Comparison of ENCODE assay signal across 16 mouse cellular contexts in genomic region chr15:95272167-95272566, GRCm38 (mm10).
DNase-seq lines count a peak whose midpoint lies in the region; ATAC-seq and TF ChIP-seq lines count a peak whose summit lies in the region.
"Had no signal": no experiment of that assay in that cellular context is flagged by ENCODE, and none has a peak within 500 bp of the region (broad histone marks: within the 10 kb centered on the region; RNA-seq: fewer than 3 reads in every experiment).

No protein-coding gene starts in this region.

- no peak overlapping the region for H3K9ac ChIP-seq in forebrain, postnatal 0 days
- no peak overlapping the region for H3K9ac ChIP-seq in forebrain, embryonic 11.5 days (ENCODE audit: low read length)
- no peak overlapping the region for H3K9ac ChIP-seq in kidney, embryonic 14.5 days (ENCODE audit: low read depth, low read length)
- H3K9ac ChIP-seq: forebrain, embryonic 13.5 days; hindbrain, embryonic 15.5 days; liver, embryonic 14.5 days; midbrain, embryonic 12.5 days had no signal

- H3K4me3 ChIP-seq in forebrain, postnatal 0 days (ENCODE audit: low read depth, low read length): no peak overlapping the region
- no peak overlapping the region for H3K4me3 ChIP-seq in forebrain, embryonic 11.5 days (ENCODE audit: low read depth, low read length)
- H3K4me3 ChIP-seq in kidney, embryonic 14.5 days (ENCODE audit: low read length): no peak overlapping the region
- H3K4me3 ChIP-seq: forebrain, embryonic 13.5 days; hindbrain, embryonic 15.5 days; midbrain, embryonic 12.5 days had no signal

- H3K4me1 ChIP-seq in forebrain, postnatal 0 days (ENCODE audit: insufficient read depth): no peaks in the 10 kb centered on the region
- H3K4me1 ChIP-seq in forebrain, embryonic 11.5 days (replicated peaks; ENCODE audit: control insufficient read depth, insufficient read depth, low read length): no peaks in the 10 kb centered on the region
- no peaks in the 10 kb centered on the region for H3K4me1 ChIP-seq in kidney, embryonic 14.5 days (ENCODE audit: control insufficient read depth, insufficient read depth, low read length)
- H3K4me1 ChIP-seq: forebrain, embryonic 13.5 days; hindbrain, embryonic 15.5 days; midbrain, embryonic 12.5 days had no signal

- no peaks in the 10 kb centered on the region for H3K27me3 ChIP-seq in forebrain, postnatal 0 days (ENCODE audit: insufficient read depth, low read length)
- H3K27me3 ChIP-seq in forebrain, embryonic 11.5 days (ENCODE audit: control insufficient read depth, insufficient read depth, low read length): no peaks in the 10 kb centered on the region
- no peaks in the 10 kb centered on the region for H3K27me3 ChIP-seq in kidney, embryonic 14.5 days (ENCODE audit: control insufficient read depth, insufficient read depth, low read length)
- H3K27me3 ChIP-seq: forebrain, embryonic 13.5 days; hindbrain, embryonic 15.5 days; midbrain, embryonic 12.5 days had no signal

- WGBS in forebrain, postnatal 0 days: 92% methylated on average over 3 of the region's 3 CpGs
- WGBS in forebrain, embryonic 11.5 days: 93% methylated on average over 3 of the region's 3 CpGs
- 86% methylated on average over 3 of the region's 3 CpGs for WGBS in kidney, embryonic 14.5 days

- H3K27ac ChIP-seq in forebrain, postnatal 0 days (ENCODE audit: low read depth, low read length): no peak overlapping the region
- no peak overlapping the region for H3K27ac ChIP-seq in forebrain, embryonic 11.5 days (ENCODE audit: low read depth, low read length)
- no peak overlapping the region for H3K27ac ChIP-seq in kidney, embryonic 14.5 days (ENCODE audit: low read depth, low read length)
- H3K27ac ChIP-seq: forebrain, embryonic 13.5 days; hindbrain, embryonic 15.5 days; liver, embryonic 14.5 days; midbrain, embryonic 12.5 days had no signal

- no peak for DNase-seq in forebrain, postnatal 0 days
- no peak for DNase-seq in forebrain, embryonic 11.5 days (ENCODE audit: low spot score)
- DNase-seq in kidney, postnatal 10 days: peak; percentile 44
- DNase-seq in retina, adult 2 months (ENCODE audit: low read depth, low spot score): peak; percentile 4
- no peak for DNase-seq in retina, postnatal 1 day
- DNase-seq in urinary bladder, adult 18-20 months (ENCODE audit: low spot score in 2 of 2): no peak
- DNase-seq: cerebellum, adult 11-12 months; embryo, embryonic 11 days; heart, postnatal 14 days; lung, postnatal 4 days; right cerebral cortex, postnatal 25 days had no signal

- TF ChIP-seq CTCF in forebrain, postnatal 0 days (IDR thresholded peaks at IDR 0.05; ENCODE audit: low read depth): peak; percentile 40

- H3K4me2 ChIP-seq in forebrain, postnatal 0 days (ENCODE audit: low read depth): no peak overlapping the region
- no peak overlapping the region for H3K4me2 ChIP-seq in forebrain, embryonic 11.5 days (ENCODE audit: low read depth, low read length, severe bottlenecking)
- H3K4me2 ChIP-seq in kidney, embryonic 14.5 days (replicated peaks; ENCODE audit: low read depth, low read length): no peak overlapping the region
- H3K4me2 ChIP-seq: forebrain, embryonic 13.5 days; hindbrain, embryonic 15.5 days; midbrain, embryonic 12.5 days had no signal

- no peak for ATAC-seq in forebrain, postnatal 0 days
- no peak for ATAC-seq in forebrain, embryonic 11.5 days (replicated peaks; ENCODE audit: low FRiP score)
- no peak for ATAC-seq in kidney, embryonic 14.5 days (ENCODE audit: low FRiP score, low TSS enrichment)
- ATAC-seq: forebrain, embryonic 13.5 days had no signal

- no peaks in the 10 kb centered on the region for H3K9me3 ChIP-seq in forebrain, postnatal 0 days (ENCODE audit: low read length)
- no peaks in the 10 kb centered on the region for H3K9me3 ChIP-seq in forebrain, embryonic 11.5 days (ENCODE audit: control insufficient read depth, low read length)
- H3K9me3 ChIP-seq in kidney, embryonic 14.5 days (ENCODE audit: control insufficient read depth, low read length): no peaks in the 10 kb centered on the region
- H3K9me3 ChIP-seq: forebrain, embryonic 13.5 days; hindbrain, embryonic 15.5 days; midbrain, embryonic 12.5 days had no signal

- no peaks in the 10 kb centered on the region for H3K36me3 ChIP-seq in forebrain, postnatal 0 days (ENCODE audit: insufficient read depth)
- H3K36me3 ChIP-seq in forebrain, embryonic 11.5 days (ENCODE audit: control insufficient read depth, insufficient read depth, low read length): no peaks in the 10 kb centered on the region
- no peaks in the 10 kb centered on the region for H3K36me3 ChIP-seq in kidney, embryonic 14.5 days (ENCODE audit: control insufficient read depth, insufficient read depth, low read length)
- H3K36me3 ChIP-seq: hindbrain, embryonic 15.5 days; midbrain, embryonic 12.5 days had no signal

Comparison
In these comparisons a context has a peak if more than half of its experiments do, and no peak if none do; other contexts are left out.
1. DNase-seq: peak in kidney, postnatal 10 days (single experiment) and retina, adult 2 months (single experiment); none in forebrain, postnatal 0 days (single experiment), forebrain, embryonic 11.5 days (single experiment), retina, postnatal 1 day (single experiment) and urinary bladder, adult 18-20 months (0 of 2).